Mouse (Mus musculus) left cerebral cortex, adult 9 months (tissue): Measurements from ENCODE around the gene Dcpp1.
"Not testable (repeated sequence)": the region's sequence is repeated elsewhere in the genome, so short reads cannot be mapped to it uniquely, and the experiment has no call there.

ENCODE experiments used
- DNase-seq, 2 experiments: peaks; one replicate each; pipeline ENCODE4 v3.0.0; 2022; ENCODE audit warnings: low spot score in 2 of 2

The Dcpp1 gene

DNA sequence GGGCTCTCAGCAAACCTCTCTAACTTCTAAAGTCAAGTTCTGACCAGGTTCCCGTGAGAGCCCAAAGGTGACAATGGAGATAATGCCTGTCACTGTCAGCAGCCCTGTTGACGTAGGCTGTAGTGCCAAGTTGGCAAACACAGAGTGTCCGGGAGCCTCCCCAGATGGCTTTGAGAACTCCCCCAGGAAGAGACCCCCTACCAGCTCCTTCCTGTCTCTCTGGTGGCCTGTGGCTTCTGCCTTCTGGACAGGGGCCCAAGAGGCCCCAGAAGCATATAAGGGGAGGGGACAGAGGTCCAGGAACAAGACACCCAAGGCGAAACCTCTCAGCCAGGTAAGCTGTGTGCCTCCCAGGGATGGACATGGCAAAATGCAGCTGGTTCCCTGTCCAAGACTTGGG lies at the start of gene Dcpp1, which contains the start of gene Dcpp2:
Gene Dcpp1 (plus strand): TSS at position 301 of the 400 bp plus-strand sequence.
Gene Dcpp2 (plus strand): TSS at position 305 of the 400 bp plus-strand sequence.
- DNase-seq: not testable (repeated sequence)

DNA sequence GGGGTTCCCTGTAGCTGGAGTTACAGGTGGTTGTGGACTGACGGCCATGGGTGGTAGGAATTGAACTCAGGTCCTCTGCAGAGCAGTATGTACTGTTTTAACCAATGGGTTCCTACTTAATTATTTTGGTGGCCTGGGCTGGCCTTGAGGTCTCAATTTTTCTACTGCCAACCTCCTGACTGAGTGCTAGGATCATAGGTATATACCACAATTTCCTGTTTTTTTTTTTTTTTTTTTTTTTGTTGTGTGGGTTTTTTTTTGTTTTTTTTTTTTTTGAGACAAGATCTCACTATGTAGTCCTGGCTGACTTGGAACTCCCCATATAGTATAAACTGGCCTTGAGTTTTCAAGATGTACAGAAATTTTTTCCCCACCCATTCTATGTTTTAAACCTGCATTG lies 49.5 kb upstream of the Dcpp1 start:
- DNase-seq: no peak

DNA sequence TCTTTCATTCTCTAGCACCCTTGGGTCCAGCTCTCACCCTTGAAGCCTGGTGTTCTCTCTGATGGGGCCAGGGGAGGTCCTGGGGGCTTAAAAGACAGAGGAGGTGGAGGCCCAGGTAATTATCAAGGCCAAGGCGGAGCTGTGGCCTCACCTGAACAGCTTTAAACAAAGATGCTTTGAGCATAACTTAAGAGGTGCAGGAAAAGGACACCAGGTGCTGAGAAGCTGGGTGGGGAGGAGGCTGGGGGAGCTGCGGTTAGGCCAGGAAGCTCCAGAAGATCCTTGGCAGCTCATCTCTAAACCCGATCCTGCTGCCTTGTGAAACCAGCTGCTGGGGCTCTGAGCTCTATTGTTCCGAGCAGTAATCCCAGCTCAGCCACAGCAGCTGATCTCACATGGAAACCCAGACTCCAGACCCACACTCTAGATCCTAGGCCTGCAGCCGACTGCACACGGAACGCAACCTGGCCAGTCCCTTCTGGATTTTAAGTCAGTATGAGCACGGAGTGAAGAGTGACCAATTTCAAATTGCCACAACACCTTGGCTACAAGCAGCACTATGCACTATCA lies 44.6 kb upstream of the Dcpp1 start, which contains the start of gene Prss33:
Gene Prss33 (minus strand): TSS at position 51 of the 570 bp plus-strand sequence.
- DNase-seq: no peak

DNA sequence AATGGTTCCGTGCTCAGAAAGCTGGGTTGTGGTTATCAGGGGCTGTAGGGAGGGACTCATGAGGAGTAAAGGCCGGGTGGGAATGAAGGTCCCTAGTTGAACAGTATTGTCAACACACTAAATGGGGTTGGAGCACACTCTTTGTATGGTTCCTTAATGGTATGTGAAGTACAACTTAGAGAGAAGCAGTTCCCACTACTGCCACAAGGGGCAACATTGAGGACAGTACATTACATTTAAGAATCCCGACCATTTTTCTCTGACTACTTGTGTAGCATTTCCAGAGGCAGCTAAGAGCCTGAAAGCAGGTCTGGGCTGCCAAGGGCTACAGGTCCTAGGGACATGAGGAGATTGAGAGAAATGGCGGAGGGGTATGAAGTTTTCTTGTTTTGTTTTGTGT lies 39.5 kb upstream of the Dcpp1 start:
- DNase-seq: peak in 1 of 2 experiments; percentile 63

DNA sequence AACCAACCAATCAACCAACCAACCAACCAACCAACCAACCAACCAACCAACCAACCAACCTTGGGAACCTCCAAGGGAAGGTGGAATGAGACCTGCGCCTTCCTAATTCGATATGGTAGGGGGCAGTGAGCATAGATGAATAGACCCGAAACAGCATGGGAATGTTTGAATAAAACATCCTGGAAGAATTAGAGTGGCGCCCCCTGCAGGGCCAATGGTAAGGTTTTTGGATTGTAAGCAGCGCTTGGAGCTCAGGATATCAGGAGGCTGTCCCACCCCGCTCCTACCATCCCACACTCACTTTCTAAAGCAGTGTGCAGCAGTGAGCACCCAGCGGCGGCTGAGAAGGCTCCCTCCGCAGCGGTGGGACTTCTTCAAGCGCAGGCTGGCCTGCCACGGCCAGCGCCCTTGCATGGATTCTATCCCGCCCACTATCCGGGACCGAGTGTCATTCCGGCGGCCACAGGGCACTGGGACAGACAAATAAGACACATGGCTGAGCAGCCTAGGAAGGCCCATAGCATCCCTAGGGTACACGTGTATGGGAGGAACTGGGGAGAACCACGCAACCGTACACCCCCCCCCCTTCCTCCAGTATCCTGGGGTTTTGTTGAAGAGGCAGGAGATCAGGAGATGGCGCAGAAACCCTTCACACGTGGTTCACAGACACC lies 37.4 kb upstream of the Dcpp1 start:
- DNase-seq: no peak

DNA sequence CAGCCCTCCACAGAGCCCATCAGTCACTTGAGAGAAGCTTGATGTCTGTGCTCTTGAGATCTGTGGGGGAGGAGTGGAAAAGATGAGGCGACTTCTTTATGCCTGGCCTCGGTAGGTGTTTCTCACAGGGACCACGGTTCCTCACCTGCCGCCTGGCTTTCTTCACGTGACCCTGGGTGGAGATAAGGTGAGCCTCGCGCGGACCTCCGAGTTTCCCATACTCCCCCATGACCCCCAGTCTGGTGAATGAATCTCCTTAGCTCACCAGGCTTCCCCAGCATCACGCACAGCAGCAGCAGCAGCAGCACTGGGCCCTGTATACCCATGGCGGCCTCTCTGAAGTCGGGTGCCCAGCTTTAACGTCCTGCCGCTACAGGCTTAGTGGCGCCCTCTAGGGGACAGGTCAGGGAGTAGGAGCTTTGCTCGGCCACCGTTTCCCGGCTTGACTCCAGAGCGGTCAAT lies 36.8 kb upstream of the Dcpp1 start, which contains the start of the genes Prss32 and Prss41:
Gene Prss32 (plus strand): TSS at position 44 of the 462 bp plus-strand sequence.
Gene Prss41 (minus strand): TSS at position 361 of the 462 bp plus-strand sequence.
- no peak for DNase-seq

DNA sequence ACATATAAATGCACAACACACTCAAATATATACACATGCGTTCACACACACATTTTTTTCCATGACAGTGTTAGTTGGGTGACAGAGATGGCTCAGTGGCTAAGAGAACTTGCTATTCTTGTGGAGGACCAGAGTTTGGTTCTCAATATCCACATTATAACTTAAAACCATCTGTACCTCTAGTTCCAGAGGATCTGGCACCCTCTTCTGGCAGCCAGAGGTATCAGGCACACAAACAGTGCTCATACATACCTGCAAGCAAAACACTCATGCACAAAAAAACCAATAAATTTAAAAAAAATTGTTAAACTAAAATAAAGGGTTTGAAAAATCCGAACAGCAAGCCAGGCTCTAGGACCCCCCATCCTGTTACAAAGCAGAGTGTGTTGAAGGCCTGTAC lies 30.6 kb upstream of the Dcpp1 start:
- no peak for DNase-seq

DNA sequence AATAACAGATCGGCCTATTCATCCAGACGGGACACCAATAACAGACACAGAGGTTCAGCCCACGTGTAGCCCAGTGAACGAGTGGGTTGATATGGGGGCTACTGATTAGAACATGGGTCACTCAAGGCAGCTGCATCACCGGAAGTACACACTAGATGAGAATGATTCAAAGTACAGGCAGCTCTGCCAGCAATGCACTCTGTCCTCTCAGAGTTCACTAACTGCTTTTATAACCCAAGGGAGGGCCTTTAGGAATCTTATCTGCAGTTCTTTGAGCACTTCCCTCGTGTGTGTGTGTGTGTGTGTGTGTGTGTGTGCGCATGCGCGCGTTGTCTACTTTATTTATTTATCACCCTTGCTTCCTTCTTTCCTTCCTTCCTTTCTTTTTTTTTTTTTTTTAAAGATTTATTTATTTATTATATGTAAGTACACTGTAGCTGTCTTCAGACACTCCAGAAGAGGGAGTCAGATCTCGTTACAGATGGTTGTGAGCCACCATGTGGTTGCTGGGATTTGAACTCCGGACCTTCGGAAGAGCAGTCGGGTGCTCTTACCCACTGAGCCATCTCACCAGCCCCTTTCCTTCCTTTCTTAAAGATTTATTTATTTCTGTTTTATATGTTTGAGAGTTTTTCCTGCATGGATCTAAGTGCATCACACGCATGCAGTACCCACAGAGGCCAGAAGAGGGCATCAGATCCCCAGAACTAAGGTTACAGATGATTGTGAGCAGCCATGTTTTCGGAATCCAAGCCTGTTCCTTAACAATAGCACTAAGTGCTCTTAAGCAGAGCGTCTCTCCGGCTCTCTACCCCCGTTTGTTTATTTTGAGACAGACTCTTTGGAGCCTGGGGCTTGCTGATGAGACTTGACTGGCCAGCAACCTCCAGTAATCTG lies 29.6 kb upstream of the Dcpp1 start:
- peak in 1 of 2 experiments; percentile 66 for DNase-seq

DNA sequence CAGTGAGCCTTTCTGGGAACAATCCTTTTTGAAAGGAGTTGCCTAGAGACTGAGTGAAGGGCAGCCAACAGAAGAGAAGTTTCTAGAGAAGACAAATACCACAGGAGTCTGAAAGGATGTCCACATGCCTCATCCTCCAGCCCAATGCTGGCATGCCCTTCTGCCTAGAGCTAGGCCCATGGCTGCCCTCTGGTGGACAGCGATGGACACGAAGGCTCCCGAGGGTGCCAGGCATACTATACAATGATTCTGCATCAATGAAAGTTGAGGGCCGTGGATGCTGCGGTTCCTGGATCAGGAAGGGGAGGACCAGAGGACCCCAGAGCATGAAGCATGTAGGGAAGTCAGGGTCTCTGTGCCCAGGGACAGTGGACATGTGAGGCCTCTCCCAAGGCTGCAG lies 27.4 kb upstream of the Dcpp1 start:
- DNase-seq: no peak

DNA sequence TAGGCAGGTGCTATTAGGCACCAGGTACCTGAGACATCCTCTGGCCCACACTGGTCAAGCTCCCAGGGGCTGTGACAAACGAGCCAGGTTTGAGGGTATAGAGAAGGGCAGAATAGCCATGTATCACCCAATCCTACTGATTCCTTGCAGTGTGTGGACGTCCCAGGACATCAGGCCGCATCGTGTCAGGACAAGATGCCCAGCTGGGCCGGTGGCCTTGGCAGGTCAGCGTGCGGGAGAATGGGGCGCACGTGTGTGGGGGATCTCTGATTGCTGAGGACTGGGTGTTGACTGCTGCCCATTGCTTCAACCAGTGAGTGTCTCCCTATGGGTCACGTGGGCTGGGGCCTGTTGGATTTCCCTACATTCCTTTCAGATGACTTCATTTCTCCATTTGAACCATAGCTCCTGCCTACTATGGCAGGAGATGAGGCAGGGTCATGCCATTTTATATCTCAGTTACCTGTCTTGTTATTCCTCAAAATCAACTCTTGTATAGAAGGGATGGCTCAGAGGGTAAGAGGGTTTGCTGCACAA lies 26.4 kb upstream of the Dcpp1 start:
- DNase-seq: no peak

DNA sequence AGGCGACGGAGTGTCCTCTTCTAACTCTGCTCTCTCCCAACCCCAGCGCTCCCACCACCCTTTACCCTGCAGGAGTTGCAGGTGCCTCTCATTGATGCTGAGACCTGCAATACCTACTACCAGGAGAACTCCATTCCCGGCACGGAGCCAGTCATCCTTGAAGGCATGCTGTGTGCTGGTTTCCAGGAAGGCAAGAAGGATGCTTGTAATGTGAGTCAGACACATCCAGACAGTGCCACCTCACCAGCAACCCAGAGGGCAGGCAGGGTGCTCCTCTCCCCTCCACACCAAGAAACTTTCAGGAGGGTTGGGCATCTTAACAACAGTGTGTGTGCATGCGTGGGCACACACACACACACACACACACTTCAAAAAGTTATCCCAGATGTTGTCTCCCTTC lies 23.5 kb upstream of the Dcpp1 start:
- DNase-seq: no peak

DNA sequence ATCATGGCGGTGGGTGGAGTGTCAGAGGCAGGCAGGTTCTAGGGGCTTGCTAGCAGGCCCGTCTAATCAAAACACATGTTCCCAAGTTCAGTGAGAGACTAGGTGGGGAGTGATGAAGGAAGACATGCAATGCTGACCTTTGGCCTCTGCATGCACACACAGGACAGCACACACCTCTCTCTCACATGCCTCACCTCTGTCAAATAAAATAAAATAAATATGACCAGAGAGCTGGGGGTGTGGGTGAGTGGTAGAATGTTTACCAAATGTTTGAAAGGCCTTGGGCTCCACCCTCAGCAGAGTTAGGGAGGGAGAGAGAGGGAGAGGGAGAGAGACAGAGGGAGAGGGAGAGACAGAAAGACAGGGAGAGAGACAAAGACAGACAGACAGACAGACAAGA lies 22.8 kb upstream of the Dcpp1 start:
- no peak for DNase-seq

DNA sequence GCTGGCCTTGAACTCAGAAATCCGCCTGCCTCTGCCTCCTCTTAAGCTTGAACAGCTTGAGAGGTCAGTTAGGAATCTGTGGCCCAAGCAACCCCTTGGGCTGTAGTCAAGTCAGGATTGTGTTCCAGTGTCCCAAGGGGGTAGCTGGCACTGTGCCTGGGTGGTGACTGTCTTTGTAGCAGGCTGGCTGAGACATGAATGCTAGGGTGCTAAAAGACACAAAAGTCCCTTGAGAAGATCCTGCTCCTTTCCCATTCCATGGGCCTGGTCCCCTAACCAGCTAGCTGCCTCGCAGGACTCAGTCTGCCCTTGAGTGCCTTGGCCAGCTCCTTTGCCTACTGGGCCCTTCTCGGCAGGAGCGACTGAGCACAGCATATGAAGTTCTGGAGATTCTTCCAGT lies 17.8 kb upstream of the Dcpp1 start:
- DNase-seq: no peak

DNA sequence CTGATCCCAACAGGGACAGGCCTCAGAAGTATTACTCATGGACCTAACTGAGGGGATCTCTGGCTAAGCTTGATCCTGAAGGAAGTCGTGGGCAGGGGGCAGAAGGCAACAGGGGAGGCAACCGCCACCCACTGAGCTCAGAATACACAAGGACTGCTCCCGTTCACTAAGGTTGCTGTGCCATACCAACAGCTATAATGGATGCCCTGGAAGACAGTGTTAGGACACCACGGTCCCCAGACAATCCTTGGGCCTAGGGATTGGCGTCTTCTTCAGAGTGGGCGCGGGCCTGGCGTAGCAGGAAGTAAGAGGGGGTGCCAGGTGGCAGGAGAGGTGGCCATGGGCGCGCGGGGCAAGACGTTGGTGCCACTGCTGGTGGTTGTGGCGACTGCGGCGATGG lies 12.9 kb upstream of the Dcpp1 start, which contains the start of gene Prss21:
Gene Prss21 (plus strand): TSS at position 301 of the 400 bp plus-strand sequence.
- no peak for DNase-seq

DNA sequence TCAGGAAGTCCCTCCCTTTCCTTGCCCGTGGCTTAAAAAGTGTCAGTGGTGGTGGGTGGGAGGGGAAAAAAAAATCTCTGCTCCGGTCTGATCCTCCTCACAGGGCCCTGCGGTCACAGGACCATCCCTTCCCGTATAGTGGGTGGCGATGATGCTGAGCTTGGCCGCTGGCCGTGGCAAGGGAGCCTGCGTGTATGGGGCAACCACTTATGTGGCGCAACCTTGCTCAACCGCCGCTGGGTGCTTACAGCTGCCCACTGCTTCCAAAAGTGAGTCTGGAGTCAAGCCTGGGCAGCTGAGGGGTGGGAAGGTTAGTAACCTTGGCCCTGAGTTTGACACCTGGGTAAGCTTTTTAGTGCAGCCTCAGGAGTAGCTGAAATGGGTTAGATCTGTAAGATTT lies 12.2 kb upstream of the Dcpp1 start:
- no peak for DNase-seq

DNA sequence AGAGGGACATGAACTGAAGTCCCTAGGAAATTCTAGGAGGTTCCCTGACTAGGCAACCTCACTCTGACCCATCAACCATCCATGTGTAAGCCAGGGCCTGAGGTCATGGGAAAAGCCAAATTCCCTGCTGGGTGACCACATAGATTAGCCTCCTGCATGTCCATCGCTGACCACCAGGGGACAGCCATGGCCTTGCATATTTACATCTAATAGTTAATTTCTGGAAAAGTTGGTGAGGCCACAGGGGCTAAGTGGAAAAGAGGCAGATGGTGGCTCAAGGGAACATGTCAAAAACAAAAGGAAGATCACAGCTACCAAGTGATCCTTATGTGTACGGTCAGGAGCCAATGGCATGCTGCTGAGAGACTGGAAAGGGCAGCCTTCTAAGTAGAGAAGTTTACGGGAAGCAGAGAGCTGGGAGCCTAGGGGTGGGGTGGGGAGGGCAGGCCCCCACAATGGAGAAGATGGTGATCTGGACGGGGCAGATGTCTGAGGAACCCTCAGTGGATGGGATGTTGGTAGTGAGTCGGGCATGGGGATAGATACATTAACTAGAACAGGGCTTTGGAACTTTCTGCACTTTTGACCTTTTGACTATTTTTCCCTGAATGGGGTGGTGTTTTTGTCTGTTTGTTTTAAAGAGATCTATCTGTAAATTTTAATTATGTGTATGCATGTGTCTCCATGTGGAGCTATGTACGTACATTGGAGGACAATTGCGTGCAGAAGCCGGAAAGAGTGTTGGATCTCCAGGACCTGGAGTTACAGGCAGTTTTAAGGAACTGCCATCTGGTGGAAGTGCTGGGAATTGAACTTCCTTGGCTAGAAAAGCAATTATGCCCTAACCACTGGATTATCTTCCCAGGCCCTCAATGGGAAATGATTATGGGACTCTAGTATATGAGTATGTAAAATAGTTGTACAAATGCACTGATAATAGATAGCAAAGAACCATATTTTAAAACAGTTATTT lies 6.5 kb upstream of the Dcpp1 start:
- peak in 1 of 2 experiments; percentile 46 for DNase-seq

DNA sequence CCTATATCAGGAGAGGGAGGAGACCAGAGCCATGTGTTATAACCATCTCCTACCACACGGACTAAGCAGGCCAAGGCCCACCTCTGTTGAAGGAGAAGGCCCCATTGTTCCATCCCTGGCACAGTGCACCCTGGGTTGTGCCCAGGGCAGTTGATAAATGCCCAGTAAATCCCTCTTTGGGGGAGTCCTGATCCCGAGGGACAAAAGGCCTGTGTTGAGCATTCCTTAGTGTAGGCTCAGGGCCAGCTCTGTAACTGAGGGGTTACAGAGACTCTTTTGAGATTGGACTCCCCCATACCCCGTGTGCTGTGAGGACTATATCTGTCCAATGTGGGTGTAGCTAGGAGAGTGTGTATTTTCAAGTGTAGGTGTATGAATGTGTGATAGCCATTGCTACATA lies 3.9 kb upstream of the Dcpp1 start:
- DNase-seq: peak; percentile 25 to 46

DNA sequence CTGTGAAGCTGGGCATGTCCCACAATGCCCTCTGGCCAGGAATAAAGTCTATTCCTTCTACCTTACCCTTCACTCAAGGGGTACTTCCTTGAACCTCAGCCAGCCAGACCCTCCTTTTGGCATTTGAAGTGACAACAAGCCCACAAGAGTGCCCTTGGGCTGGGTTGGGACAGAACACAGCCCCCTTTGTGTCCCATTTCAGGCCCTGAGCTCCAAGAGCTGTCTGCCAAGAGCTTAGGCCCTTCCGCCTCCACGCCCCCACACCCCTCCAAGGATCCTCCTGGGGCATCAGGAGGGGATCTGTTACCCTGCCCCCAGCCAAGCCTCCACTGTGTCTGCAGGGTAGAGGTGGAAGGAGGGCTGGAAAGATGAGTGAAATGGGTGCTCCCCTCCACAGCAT lies 3.5 kb upstream of the Dcpp1 start:
- peak in 1 of 2 experiments; percentile 7 for DNase-seq

DNA sequence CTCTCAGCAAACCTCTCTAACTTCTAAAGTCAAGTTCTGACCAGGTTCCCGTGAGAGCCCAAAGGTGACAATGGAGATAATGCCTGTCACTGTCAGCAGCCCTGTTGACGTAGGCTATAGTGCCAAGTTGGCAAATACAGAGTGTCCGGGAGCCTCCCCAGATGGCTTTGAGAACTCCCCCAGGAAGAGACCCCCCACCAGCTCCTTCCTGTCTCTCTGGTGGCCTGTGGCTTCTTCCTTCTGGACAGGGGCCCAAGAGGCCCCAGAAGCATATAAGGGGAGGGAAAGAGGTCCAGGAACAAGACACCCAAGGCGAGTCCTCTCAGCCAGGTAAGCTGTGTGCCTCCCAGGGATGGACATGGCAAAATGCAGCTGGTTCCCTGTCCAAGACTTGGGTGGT lies 36.5 kb downstream of the Dcpp1 start, which contains the start of gene Dcpp3:
Gene Dcpp3 (plus strand): TSS at position 301 of the 400 bp plus-strand sequence.
- not testable (repeated sequence) for DNase-seq

DNA sequence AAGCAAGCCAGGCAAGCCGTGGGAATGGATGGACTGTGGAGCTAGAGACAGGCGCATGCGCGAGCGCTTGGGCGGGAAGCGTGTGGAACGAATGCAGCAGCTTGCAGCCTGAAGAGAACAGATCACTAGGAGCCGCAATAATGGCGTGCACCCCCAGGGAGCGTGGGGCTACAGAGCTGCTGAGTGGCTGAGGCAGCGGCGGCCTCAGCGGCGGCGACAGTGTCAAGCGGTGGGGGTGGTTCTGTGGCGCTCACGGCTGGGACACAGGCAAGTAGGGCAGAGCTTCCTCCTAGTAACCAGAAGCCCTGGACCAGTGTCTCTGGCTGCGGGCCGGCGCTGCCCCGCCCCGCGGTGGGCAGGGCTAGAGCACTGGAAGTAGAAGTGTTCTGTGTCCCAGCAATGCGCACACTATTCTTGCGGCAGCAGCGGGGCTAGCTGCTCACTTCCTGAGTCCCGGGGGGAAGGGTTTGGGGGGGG lies 43.9 kb downstream of the Dcpp1 start:
- DNase-seq: peak; percentile 80 to 91
